Mouse (Mus musculus): Measurements from ENCODE around the gene Mrpl55. TPM values are rescaled to one million over a fixed set of nuclear protein-coding genes. Genes with fewer than 3 reads are reported as not detected.

The Mrpl55 gene
- polyA plus RNA-seq, 1 experiment from 2014 or later: 97.1 TPM

DNA sequence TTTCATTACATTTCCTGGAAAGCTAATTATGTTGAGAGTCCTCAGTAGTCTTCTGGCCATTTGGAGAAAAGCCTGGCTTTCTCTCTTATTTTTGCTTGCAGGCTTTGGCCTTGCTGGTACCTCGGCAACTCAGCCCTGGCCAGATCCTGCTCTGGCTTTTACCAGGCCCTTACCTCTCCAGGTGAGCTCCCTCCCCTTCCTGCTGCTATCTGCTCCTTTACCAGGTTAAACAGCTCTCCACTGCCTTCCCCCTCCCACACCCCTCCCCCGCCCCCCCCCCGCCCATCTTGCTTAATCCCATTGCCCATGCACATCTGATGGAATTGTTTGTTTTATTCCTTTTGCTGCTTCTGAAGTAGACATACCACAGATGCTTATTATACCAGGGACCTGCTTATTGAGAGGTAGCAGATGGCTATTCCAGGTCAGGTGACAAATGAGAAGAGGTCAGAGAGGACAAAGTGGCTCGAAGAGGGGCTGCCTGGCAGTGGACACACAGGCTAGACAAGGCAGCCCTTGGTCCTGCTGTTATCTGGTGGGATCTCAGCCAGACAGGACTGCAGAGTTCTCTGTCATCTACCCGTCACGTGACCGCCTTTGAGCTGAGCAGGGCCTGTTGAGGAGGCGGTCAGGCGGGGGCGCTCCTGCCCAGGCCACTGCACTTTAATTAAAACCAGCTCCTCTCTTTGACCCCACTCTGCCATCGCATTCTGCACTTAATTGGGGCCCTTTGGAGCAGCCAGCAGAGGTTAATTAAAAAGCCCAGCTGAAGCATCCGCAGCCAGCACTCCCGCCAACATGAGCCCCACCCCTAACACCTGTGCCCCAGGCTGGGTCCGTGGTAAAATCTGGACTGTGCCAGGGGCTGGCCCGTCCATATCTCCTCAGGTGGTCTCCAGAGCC, 36.5 kb downstream of the Mrpl55 start:
- 3% methylated on average over 14 of the region's 15 CpGs for WGBS
- H3K4me1 ChIP-seq: peaks cover 6% of the 10 kb centered on the region
- H3K9ac ChIP-seq: no peak overlapping the region
- no peaks in the 10 kb centered on the region for H3K9me3 ChIP-seq
- no peak overlapping the region for H3K4me3 ChIP-seq
- H3K36me3 ChIP-seq: no peaks in the 10 kb centered on the region
- no peak overlapping the region; the same call in 1 of the 2 replicates for H3K4me2 ChIP-seq
- peaks cover 11% of the 10 kb centered on the region for H3K27me3 ChIP-seq
- ATAC-seq (ENCODE audit: insufficient number of reproducible peaks, insufficient read depth, low FRiP score, low TSS enrichment, low read depth): no peak
- H3K27ac ChIP-seq: no peak overlapping the region

DNA sequence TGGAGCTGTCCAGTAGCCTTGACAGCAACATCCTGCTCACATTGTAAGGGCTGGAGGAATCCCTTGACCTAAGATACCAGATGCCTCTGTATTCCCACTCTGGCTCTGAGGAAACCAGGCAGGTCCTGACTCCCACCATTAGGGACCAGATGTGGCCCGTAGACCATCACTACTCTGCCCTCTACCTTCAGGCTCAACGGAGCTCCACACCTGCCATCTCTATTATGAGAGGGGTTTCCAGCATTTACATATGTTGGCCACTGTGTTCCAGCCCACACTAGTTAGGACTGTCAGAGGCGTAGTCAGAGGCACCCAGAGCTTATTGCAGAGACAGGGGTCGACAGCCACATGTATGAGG, 37.1 kb downstream of the Mrpl55 start:
- H3K9me3 ChIP-seq: no peaks in the 10 kb centered on the region
- H3K9ac ChIP-seq: no peak overlapping the region
- peaks cover 6% of the 10 kb centered on the region for H3K4me1 ChIP-seq
- H3K27ac ChIP-seq: no peak overlapping the region
- no peak overlapping the region; the same call in 1 of the 2 replicates for H3K4me2 ChIP-seq
- peaks cover 14% of the 10 kb centered on the region for H3K27me3 ChIP-seq
- H3K4me3 ChIP-seq: no peak overlapping the region
- WGBS: 45% methylated on average over 4 of the region's 4 CpGs
- no peaks in the 10 kb centered on the region for H3K36me3 ChIP-seq
- no peak for ATAC-seq (ENCODE audit: insufficient number of reproducible peaks, insufficient read depth, low FRiP score, low TSS enrichment, low read depth)

DNA sequence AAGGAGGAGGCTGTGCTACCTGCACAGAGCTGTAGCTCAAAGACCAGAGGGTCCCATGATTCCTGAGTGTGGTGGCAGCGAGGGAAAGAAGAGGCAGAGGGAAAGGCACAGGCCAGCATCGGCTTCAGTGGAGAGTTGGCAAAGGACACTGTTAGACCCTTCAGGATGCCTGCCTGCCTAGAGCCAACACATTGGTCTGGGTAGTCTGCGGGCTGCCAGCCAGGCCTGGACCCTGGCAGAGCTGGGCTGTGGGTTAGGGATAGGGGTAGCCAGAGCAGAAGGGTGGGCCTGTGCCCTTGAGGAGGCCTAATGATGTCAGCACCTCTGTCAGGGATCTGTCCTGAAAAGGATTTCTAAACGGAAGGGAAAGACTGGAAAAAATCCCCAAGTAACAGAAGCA, 37.5 kb downstream of the Mrpl55 start:
- H3K4me2 ChIP-seq: no peak overlapping the region
- H3K9ac ChIP-seq: no peak overlapping the region
- no peak overlapping the region for H3K27ac ChIP-seq
- H3K4me1 ChIP-seq: peaks cover 6% of the 10 kb centered on the region
- no peak for ATAC-seq (ENCODE audit: insufficient number of reproducible peaks, insufficient read depth, low FRiP score, low TSS enrichment, low read depth)
- no peaks in the 10 kb centered on the region for H3K36me3 ChIP-seq
- WGBS: 64% methylated on average over 4 of the region's 4 CpGs
- peaks cover 14% of the 10 kb centered on the region for H3K27me3 ChIP-seq
- H3K4me3 ChIP-seq: no peak overlapping the region
- H3K9me3 ChIP-seq: no peaks in the 10 kb centered on the region

DNA sequence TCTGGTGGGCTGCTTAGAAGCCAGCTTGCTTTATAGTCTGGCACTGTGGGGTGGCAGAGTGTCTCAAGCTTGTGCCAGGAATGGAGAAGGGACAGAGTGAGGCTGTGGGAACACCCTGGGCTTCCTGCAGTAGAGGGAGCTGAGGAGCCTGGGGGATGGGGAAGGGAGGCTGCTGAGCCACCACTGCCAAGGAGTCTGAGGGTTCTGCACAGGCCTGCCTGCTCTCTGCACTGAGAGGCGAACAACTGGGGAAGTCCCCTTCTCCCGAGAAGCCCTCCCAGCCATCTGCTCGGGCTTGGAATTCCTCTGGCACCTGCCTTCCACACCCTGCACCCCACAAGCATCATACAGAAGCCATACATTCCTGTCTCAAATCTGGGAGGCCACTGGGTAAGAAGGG, 39.6 kb downstream of the Mrpl55 start:
- no peaks in the 10 kb centered on the region for H3K9me3 ChIP-seq
- peaks cover 6% of the 10 kb centered on the region for H3K4me1 ChIP-seq
- peaks cover 18% of the 10 kb centered on the region for H3K27me3 ChIP-seq
- 32% methylated on average over 3 of the region's 3 CpGs for WGBS
- no peaks in the 10 kb centered on the region for H3K36me3 ChIP-seq
- H3K9ac ChIP-seq: no peak overlapping the region
- H3K4me3 ChIP-seq: no peak overlapping the region
- ATAC-seq (ENCODE audit: insufficient number of reproducible peaks, insufficient read depth, low FRiP score, low TSS enrichment, low read depth): no peak
- no peak overlapping the region for H3K4me2 ChIP-seq
- no peak overlapping the region for H3K27ac ChIP-seq

DNA sequence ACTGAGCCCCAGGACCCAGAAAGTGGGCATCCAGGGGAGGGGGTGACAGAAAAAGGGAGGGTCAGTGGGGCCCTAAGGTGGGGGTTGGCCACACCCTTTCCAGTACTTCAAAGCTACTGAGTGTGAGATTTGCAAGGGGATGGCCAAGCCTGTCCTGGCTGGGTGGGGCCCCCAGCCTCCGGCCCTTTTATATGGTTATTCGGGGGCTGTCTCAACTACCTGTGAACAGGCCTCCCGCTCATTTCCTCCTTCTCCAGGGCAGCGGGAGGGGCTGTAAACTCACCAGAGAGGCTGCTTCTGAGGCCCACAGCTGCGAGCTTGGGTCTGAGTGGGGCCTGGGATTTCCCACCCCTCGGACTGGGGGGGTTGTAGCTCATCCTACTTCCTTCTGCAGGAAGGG, 41.6 kb downstream of the Mrpl55 start:
- ATAC-seq (ENCODE audit: insufficient number of reproducible peaks, insufficient read depth, low FRiP score, low TSS enrichment, low read depth): no peak
- WGBS: 51% methylated on average over 6 of the region's 6 CpGs
- Histone ChIP-seq H3K9me3 (no peaks in the 10 kb centered on the region), H3K27ac (no peak overlapping the region), H3K4me1 (peaks cover 5% of the 10 kb centered on the region), H3K27me3 (peaks cover 18% of the 10 kb centered on the region), H3K4me2 (no peak overlapping the region), H3K36me3 (no peaks in the 10 kb centered on the region), H3K4me3 (no peak overlapping the region), H3K9ac (no peak overlapping the region)

DNA sequence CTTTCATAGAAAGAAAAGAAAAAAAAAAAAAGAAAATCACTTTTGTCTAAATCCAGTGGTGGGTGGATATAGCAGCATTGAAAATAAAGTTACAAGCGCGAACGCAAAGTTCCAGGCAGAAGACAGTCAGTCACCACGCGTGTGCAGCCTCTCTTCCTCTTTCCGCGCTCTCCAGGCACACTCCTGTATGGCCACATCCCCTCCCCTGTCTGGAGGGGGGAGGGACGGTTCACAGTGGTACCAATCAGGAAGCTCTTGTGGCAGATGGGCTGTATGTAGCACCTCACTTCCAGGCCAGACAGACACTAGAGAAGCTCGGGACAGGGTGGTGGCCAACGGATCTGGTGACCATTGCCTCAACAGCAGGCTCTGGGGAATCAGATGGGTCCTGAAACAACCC, 45.8 kb downstream of the Mrpl55 start:
- H3K27me3 ChIP-seq: peaks cover 26% of the 10 kb centered on the region
- no peaks in the 10 kb centered on the region for H3K9me3 ChIP-seq
- no peaks in the 10 kb centered on the region for H3K4me1 ChIP-seq
- no peak overlapping the region for H3K9ac ChIP-seq
- WGBS: 63% methylated on average over 10 of the region's 10 CpGs
- no peak overlapping the region for H3K4me3 ChIP-seq
- H3K4me2 ChIP-seq: no peak overlapping the region
- H3K27ac ChIP-seq: no peak overlapping the region
- ATAC-seq (ENCODE audit: insufficient number of reproducible peaks, insufficient read depth, low FRiP score, low TSS enrichment, low read depth): no peak
- no peaks in the 10 kb centered on the region for H3K36me3 ChIP-seq

Other genes with a start within 250 kb of the Mrpl55 start
- gene Hist3h2a, start 247.8 kb upstream of the Mrpl55 start, polyA plus RNA-seq (2015; fragmentation: Nextera tagmentation; extraction: Ambion mirVana): 34.0 and 34.3 TPM in 2 replicates
- gene Trim17, start 247.8 kb upstream of the Mrpl55 start, polyA plus RNA-seq (2015; fragmentation: Nextera tagmentation; extraction: Ambion mirVana): 0.25 and 0.55 TPM in 2 replicates
- 21.7 and 23.5 TPM in 2 replicates for gene Trim11, start 224.4 kb upstream of the Mrpl55 start, polyA plus RNA-seq (2015; fragmentation: Nextera tagmentation; extraction: Ambion mirVana)
- gene Obscn, start 66.1 kb upstream of the Mrpl55 start, polyA plus RNA-seq (2015; fragmentation: Nextera tagmentation; extraction: Ambion mirVana): 0.32 and 0.42 TPM in 2 replicates
- gene Iba57, start 38.7 kb upstream of the Mrpl55 start, polyA plus RNA-seq (2015; fragmentation: Nextera tagmentation; extraction: Ambion mirVana): 3.3 and 3.6 TPM in 2 replicates
- gene Gjc2, start 19.3 kb upstream of the Mrpl55 start, polyA plus RNA-seq (2015; fragmentation: Nextera tagmentation; extraction: Ambion mirVana): 0.21 and 0.28 TPM in 2 replicates
- gene Guk1, start 10.3 kb upstream of the Mrpl55 start, polyA plus RNA-seq (2015; fragmentation: Nextera tagmentation; extraction: Ambion mirVana): 124 and 142 TPM in 2 replicates
- 36.8 and 45.5 TPM in 2 replicates for gene 2310033P09Rik, start 5.8 kb downstream of the Mrpl55 start, polyA plus RNA-seq (2015; fragmentation: Nextera tagmentation; extraction: Ambion mirVana)
- gene Arf1, start 25.8 kb downstream of the Mrpl55 start, polyA plus RNA-seq (2015; fragmentation: Nextera tagmentation; extraction: Ambion mirVana): 693 and 702 TPM in 2 replicates
- 3.7 and 4.0 TPM in 2 replicates for gene Wnt3a, start 88.3 kb downstream of the Mrpl55 start, polyA plus RNA-seq (2015; fragmentation: Nextera tagmentation; extraction: Ambion mirVana)
- gene Wnt9a, start 104.4 kb downstream of the Mrpl55 start, polyA plus RNA-seq (2015; fragmentation: Nextera tagmentation; extraction: Ambion mirVana): 6.9 and 7.3 TPM in 2 replicates
- gene Prss38, start 173.2 kb downstream of the Mrpl55 start, polyA plus RNA-seq (2015; fragmentation: Nextera tagmentation; extraction: Ambion mirVana): not detected in 2 replicates
- gene Jmjd4, start 247.6 kb downstream of the Mrpl55 start, polyA plus RNA-seq (2015; fragmentation: Nextera tagmentation; extraction: Ambion mirVana): 14.9 and 15.4 TPM in 2 replicates
- gene Snap47, start 248.7 kb downstream of the Mrpl55 start, polyA plus RNA-seq (2015; fragmentation: Nextera tagmentation; extraction: Ambion mirVana): 137 and 140 TPM in 2 replicates

All from embryonic facial prominence, embryonic 13.5 days (tissue).